Mouse (Mus musculus): ENCODE results near the gene Fam213b. TPM values are rescaled to one million over a fixed set of nuclear protein-coding genes. Genes with fewer than 3 reads are reported as not detected.

Gene Fam213b
- polyA plus RNA-seq, 1 experiment from 2014 or later: 42.0 TPM

DNA sequence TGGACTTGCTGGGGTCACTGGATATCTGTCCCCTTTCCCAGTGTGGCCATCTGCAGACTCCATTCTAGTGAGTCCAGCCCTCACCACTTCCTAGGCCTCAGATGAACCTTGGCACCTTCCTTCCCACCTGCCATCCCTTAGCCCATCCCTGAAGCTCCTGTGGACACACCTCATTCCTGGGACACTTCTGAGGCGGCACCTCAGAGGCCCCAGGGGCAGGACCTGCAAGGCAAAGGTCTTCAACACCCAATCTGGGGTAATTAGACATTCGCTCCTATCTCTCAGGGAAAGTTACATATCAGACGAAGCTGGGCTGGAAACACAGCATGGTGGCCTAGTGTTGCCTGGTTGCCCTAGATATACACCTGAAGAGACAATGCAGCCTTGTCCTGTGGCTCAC is 15.8 kb upstream of the Fam213b start:
- no peak overlapping the region for H3K27ac ChIP-seq
- no peak overlapping the region for H3K4me3 ChIP-seq (replicated peaks; ENCODE audit: low read depth, low read length)
- H3K36me3 ChIP-seq (ENCODE audit: insufficient read depth, low read length): no peaks in the 10 kb centered on the region
- no peak overlapping the region for H3K9ac ChIP-seq (ENCODE audit: low read depth, low read length)
- H3K4me1 ChIP-seq (replicated peaks; ENCODE audit: insufficient read depth, low read length): no peaks in the 10 kb centered on the region
- no peak for ATAC-seq (replicated peaks; ENCODE audit: low FRiP score, low read depth)
- 84% methylated on average over 3 of the region's 3 CpGs for WGBS
- no peak overlapping the region for H3K4me2 ChIP-seq (ENCODE audit: low read length)
- no peaks in the 10 kb centered on the region for H3K27me3 ChIP-seq (ENCODE audit: insufficient read depth, low read length)
- no peak for TF ChIP-seq CTCF (IDR thresholded peaks at IDR 0.05; ENCODE audit: low read depth)
- no peaks in the 10 kb centered on the region for H3K9me3 ChIP-seq (replicated peaks; ENCODE audit: low read length)
- no peak for DNase-seq (ENCODE audit: low spot score)

DNA sequence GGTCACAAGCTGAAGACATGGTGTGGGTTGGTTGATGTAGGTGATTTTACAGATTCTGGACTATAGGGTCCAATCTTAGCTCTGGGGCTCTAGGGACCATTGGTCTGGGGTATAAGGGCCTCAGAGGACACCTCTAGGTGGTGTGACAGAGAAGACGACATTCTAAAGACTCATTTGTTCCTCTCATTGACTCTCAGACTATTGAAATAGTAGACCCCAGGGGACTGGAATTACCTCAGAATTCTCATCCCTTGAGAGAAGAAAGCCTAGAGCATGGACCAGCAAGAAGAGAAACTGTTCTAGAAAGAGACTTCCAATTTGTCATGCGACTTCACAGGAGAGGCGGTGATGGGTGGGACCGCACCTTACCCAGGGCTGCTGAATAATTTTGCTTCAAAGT is 15.3 kb upstream of the Fam213b start:
- H3K36me3 ChIP-seq (ENCODE audit: insufficient read depth, low read length): no peaks in the 10 kb centered on the region
- no peak overlapping the region for H3K27ac ChIP-seq
- H3K9ac ChIP-seq (ENCODE audit: low read depth, low read length): no peak overlapping the region
- no peak overlapping the region for H3K4me3 ChIP-seq (replicated peaks; ENCODE audit: low read depth, low read length)
- DNase-seq (ENCODE audit: low spot score) (no peak), ATAC-seq (replicated peaks; ENCODE audit: low FRiP score, low read depth) (no peak)
- no peaks in the 10 kb centered on the region for H3K4me1 ChIP-seq (replicated peaks; ENCODE audit: insufficient read depth, low read length)
- no peaks in the 10 kb centered on the region for H3K9me3 ChIP-seq (replicated peaks; ENCODE audit: low read length)
- WGBS: 95% methylated on average over 4 of the region's 4 CpGs
- no peak for TF ChIP-seq CTCF (IDR thresholded peaks at IDR 0.05; ENCODE audit: low read depth)
- no peak overlapping the region for H3K4me2 ChIP-seq (ENCODE audit: low read length)
- H3K27me3 ChIP-seq (ENCODE audit: insufficient read depth, low read length): no peaks in the 10 kb centered on the region

DNA sequence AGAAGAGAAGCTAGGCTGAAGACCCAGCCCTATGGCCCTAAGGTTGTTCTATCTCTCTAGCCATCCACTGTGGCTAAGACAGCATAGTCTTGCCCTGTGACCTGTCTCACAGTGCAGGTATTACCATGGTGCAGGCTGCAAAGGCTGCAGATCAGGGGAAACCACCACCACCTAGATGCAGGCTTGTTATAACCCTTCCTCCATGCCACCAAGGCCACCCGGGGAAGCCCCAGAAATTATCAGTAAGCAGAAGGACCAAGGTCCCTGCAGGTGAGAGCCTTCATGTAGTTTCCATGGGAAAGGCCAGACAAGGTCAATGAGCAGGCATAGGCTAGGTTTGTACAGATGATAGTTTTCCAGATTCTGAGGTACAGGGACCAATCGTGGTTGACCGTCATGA is 14.9 kb upstream of the Fam213b start:
- H3K4me3 ChIP-seq (replicated peaks; ENCODE audit: low read depth, low read length): no peak overlapping the region
- no peak overlapping the region for H3K4me2 ChIP-seq (ENCODE audit: low read length)
- DNase-seq (ENCODE audit: low spot score) (no peak), ATAC-seq (replicated peaks; ENCODE audit: low FRiP score, low read depth) (no peak)
- no peaks in the 10 kb centered on the region for H3K36me3 ChIP-seq (ENCODE audit: insufficient read depth, low read length)
- H3K27me3 ChIP-seq (ENCODE audit: insufficient read depth, low read length): no peaks in the 10 kb centered on the region
- no peak for TF ChIP-seq CTCF (IDR thresholded peaks at IDR 0.05; ENCODE audit: low read depth)
- no peaks in the 10 kb centered on the region for H3K4me1 ChIP-seq (replicated peaks; ENCODE audit: insufficient read depth, low read length)
- no peak overlapping the region for H3K9ac ChIP-seq (ENCODE audit: low read depth, low read length)
- 93% methylated on average over 3 of the region's 3 CpGs for WGBS
- no peak overlapping the region for H3K27ac ChIP-seq
- H3K9me3 ChIP-seq (replicated peaks; ENCODE audit: low read length): no peaks in the 10 kb centered on the region

DNA sequence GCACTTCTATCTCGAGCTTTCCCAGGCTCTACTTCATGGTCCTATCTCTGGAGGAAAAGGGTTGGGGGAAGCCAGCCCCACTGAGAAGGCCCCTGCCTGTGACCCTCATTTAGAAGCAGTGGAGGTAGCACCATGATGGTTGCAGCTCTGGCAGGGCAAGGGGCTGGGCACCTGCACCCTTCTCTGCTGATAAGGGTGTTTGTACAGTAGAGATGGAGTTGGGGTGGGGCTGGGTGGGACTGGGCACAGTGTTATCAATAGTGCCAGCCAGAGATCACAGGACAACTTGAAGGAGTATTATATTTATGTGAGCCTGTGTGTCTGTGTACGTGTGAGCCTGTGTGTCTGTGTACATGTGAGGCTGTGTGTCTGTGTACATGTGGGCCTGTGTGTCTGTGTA is 12.7 kb upstream of the Fam213b start:
- no peak for DNase-seq (ENCODE audit: low spot score)
- 73% methylated on average over 2 of the region's 2 CpGs for WGBS
- no peak overlapping the region for H3K27ac ChIP-seq

DNA sequence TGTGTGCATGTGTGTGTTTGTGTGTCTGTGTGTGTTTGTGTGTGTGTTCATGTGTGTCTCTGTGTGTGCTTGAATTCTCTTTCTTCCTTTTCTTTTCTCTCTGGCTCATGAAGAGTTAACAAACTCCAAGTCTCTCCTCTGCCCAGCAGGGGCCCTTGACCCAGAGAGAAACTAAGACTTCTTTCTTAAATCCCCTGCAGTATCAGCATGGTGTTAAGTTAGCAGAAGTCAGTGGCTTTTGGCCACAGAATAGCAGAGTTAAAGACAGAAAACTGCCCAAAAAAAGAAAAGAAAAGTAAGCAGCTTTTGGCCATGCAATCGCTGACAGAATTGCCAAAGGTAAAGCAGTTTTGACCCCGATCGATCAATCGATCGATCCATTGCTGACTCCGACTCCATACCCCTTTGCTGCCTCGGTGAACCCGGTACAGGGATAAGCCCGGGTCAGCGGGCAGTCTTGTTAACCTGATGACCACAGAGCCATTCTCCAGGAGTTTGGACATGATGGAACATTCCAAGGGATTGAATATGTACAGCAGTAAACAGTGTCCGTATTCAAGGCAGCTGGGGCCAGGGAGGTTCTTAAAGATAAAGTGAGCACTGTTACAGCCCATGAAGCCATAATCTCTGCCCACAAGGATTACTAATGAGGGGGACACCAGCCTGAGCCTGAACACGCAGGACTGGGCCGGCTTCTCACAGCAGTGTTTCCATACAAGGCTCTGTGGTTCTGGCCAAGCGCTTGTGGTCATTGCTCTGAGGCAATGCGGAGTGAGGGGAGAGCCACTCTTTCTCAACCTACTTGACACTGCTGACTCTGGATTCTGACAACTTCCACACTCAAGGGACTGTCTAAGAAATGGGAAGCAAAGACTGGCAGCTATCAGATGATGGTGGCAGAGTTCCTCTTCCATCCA is 11.9 kb upstream of the Fam213b start:
- no peak for TF ChIP-seq CTCF (IDR thresholded peaks at IDR 0.05; ENCODE audit: low read depth)
- no peak overlapping the region for H3K4me2 ChIP-seq (ENCODE audit: low read length)
- no peak for ATAC-seq (replicated peaks; ENCODE audit: low FRiP score, low read depth)

More for the DNA sequence above, 12.7 kb upstream of the Fam213b start:
- no peak overlapping the region for H3K4me2 ChIP-seq (ENCODE audit: low read length)
- no peak overlapping the region for H3K9ac ChIP-seq (ENCODE audit: low read depth, low read length)
- no peaks in the 10 kb centered on the region for H3K27me3 ChIP-seq (ENCODE audit: insufficient read depth, low read length)
- no peak for TF ChIP-seq CTCF (IDR thresholded peaks at IDR 0.05; ENCODE audit: low read depth)
- no peak overlapping the region for H3K4me3 ChIP-seq (replicated peaks; ENCODE audit: low read depth, low read length)
- H3K9me3 ChIP-seq (replicated peaks; ENCODE audit: low read length): no peaks in the 10 kb centered on the region
- ATAC-seq (replicated peaks; ENCODE audit: low FRiP score, low read depth): no peak
- no peaks in the 10 kb centered on the region for H3K36me3 ChIP-seq (ENCODE audit: insufficient read depth, low read length)
- no peaks in the 10 kb centered on the region for H3K4me1 ChIP-seq (replicated peaks; ENCODE audit: insufficient read depth, low read length)

DNA sequence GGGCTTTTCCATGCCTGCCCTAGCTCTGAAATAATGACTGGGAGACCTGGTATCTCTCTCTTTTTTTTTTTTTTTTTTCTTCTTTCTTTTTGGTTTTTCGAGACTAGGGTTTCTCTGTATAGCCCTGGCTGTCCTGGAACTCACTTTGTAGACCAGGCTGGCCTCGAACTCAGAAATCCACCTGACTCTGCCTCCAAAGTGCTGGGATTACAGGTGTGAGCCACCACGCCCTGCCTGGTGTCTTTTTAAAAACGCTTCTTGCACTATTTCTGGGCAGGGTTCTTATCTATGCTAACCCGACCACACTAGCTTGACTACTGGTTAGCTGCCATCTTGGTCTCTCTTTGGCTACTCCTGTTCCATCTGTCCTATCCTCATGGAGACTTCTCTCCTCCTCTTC is 9.6 kb upstream of the Fam213b start:
- Histone ChIP-seq H3K27ac (no peak overlapping the region), H3K36me3 (ENCODE audit: insufficient read depth, low read length) (no peaks in the 10 kb centered on the region), H3K27me3 (ENCODE audit: insufficient read depth, low read length) (no peaks in the 10 kb centered on the region), H3K9me3 (replicated peaks; ENCODE audit: low read length) (no peaks in the 10 kb centered on the region), H3K4me2 (ENCODE audit: low read length) (no peak overlapping the region), H3K9ac (ENCODE audit: low read depth, low read length) (no peak overlapping the region), H3K4me3 (replicated peaks; ENCODE audit: low read depth, low read length) (no peak overlapping the region), H3K4me1 (replicated peaks; ENCODE audit: insufficient read depth, low read length) (no peaks in the 10 kb centered on the region)
- no peak for TF ChIP-seq CTCF (IDR thresholded peaks at IDR 0.05; ENCODE audit: low read depth)
- 86% methylated on average over 5 of the region's 5 CpGs for WGBS
- DNase-seq (ENCODE audit: low spot score): no peak
- ATAC-seq (replicated peaks; ENCODE audit: low FRiP score, low read depth): no peak

More for the DNA sequence above, 11.9 kb upstream of the Fam213b start:
- 35% methylated on average over 15 of the region's 15 CpGs for WGBS
- no peaks in the 10 kb centered on the region for H3K36me3 ChIP-seq (ENCODE audit: insufficient read depth, low read length)
- H3K9ac ChIP-seq (ENCODE audit: low read depth, low read length): 0 out of 2 replicates have a peak overlapping the region, but pooled peaks have one; percentile 15
- no peaks in the 10 kb centered on the region for H3K9me3 ChIP-seq (replicated peaks; ENCODE audit: low read length)
- H3K27ac ChIP-seq: no peak overlapping the region
- no peak overlapping the region for H3K4me3 ChIP-seq (replicated peaks; ENCODE audit: low read depth, low read length)
- H3K27me3 ChIP-seq (ENCODE audit: insufficient read depth, low read length): no peaks in the 10 kb centered on the region
- no peaks in the 10 kb centered on the region for H3K4me1 ChIP-seq (replicated peaks; ENCODE audit: insufficient read depth, low read length)
- DNase-seq (ENCODE audit: low spot score): peak; percentile 8

Measured in kidney, postnatal 0 days (tissue).